Mouse (Mus musculus): ENCODE measurements around the gene Gm3336. TPM values are rescaled to one million over a fixed set of nuclear protein-coding genes. Genes with fewer than 3 reads are reported as not detected.
A peak's percentile ranks its signal among the peaks of the same experiment; 100 is the strongest.

Gm3336 gene
- polyA plus RNA-seq, 1 experiment from 2014 or later, result 32.2 TPM

GRCm38 (mm10) chr8:70748246-70749096 is 30.1 kb downstream of the Gm3336 start:
- Histone ChIP-seq H3K36me3 (ENCODE audit: control insufficient read depth, insufficient read depth, low read length) (no peaks in the 10 kb centered on the region), H3K4me3 (ENCODE audit: low read depth, low read length) (no peak overlapping the region), H3K27me3 (ENCODE audit: control insufficient read depth, insufficient read depth, low read length) (no peaks in the 10 kb centered on the region), H3K9ac (ENCODE audit: low read length) (no peak overlapping the region), H3K4me2 (replicated peaks; ENCODE audit: low read depth) (no peak overlapping the region), H3K9me3 (ENCODE audit: control insufficient read depth, low read length) (no peaks in the 10 kb centered on the region), H3K4me1 (replicated peaks; ENCODE audit: control insufficient read depth, insufficient read depth) (0 out of 2 replicates have a peak, but pooled peaks cover 5% of the 10 kb centered on the region), H3K27ac (replicated peaks) (no peak overlapping the region)
- WGBS, result 85% methylated on average over 23 of the region's 23 CpGs
- ATAC-seq (ENCODE audit: low FRiP score, low TSS enrichment) (no peak), DNase-seq (ENCODE audit: low spot score) (peak; percentile 11)
- no peak for TF ChIP-seq EP300 (optimal IDR thresholded peaks at IDR 0.05)
- no peak for TF ChIP-seq CTCF (IDR thresholded peaks at IDR 0.05; ENCODE audit: low read depth)

- DNase-seq (ENCODE audit: low spot score) (peak; percentile 12), ATAC-seq (ENCODE audit: low FRiP score, low TSS enrichment) (no peak)
- Histone ChIP-seq H3K36me3 (ENCODE audit: control insufficient read depth, insufficient read depth, low read length) (no peaks in the 10 kb centered on the region), H3K27ac (replicated peaks) (no peak overlapping the region), H3K9ac (ENCODE audit: low read length) (no peak overlapping the region), H3K4me3 (ENCODE audit: low read depth, low read length) (no peak overlapping the region), H3K27me3 (ENCODE audit: control insufficient read depth, insufficient read depth, low read length) (no peaks in the 10 kb centered on the region), H3K4me1 (replicated peaks; ENCODE audit: control insufficient read depth, insufficient read depth) (0 out of 2 replicates have a peak, but pooled peaks cover 2% of the 10 kb centered on the region), H3K9me3 (ENCODE audit: control insufficient read depth, low read length) (no peaks in the 10 kb centered on the region), H3K4me2 (replicated peaks; ENCODE audit: low read depth) (no peak overlapping the region)
- WGBS, result 77% methylated on average over 19 of the region's 19 CpGs
- TF ChIP-seq EP300 (optimal IDR thresholded peaks at IDR 0.05) (no peak), CTCF (IDR thresholded peaks at IDR 0.05; ENCODE audit: low read depth) (no peak)
These were observed 30.8 kb downstream of the Gm3336 start for GRCm38 (mm10) chr8:70749097-70749674.

- TF ChIP-seq EP300 (optimal IDR thresholded peaks at IDR 0.05) (no peak), CTCF (IDR thresholded peaks at IDR 0.05; ENCODE audit: low read depth) (no peak)
These were observed 31.9 kb downstream of the Gm3336 start for GRCm38 (mm10) chr8:70750128-70750680.

GRCm38 (mm10) chr8:70752000-70752764 is 33.8 kb downstream of the Gm3336 start:
- H3K4me2 ChIP-seq (replicated peaks; ENCODE audit: low read depth), result no peak overlapping the region

More at GRCm38 (mm10) chr8:70750128-70750680, 31.9 kb downstream of the Gm3336 start:
- Histone ChIP-seq H3K9me3 (ENCODE audit: control insufficient read depth, low read length) (no peaks in the 10 kb centered on the region), H3K4me3 (ENCODE audit: low read depth, low read length) (no peak overlapping the region), H3K27me3 (ENCODE audit: control insufficient read depth, insufficient read depth, low read length) (no peaks in the 10 kb centered on the region), H3K4me1 (replicated peaks; ENCODE audit: control insufficient read depth, insufficient read depth) (peaks cover 2% of the 10 kb centered on the region; the same call in 1 of the 2 replicates), H3K4me2 (replicated peaks; ENCODE audit: low read depth) (no peak overlapping the region), H3K9ac (ENCODE audit: low read length) (no peak overlapping the region), H3K27ac (replicated peaks) (no peak overlapping the region), H3K36me3 (ENCODE audit: control insufficient read depth, insufficient read depth, low read length) (no peaks in the 10 kb centered on the region)
- peak; percentile 11 for DNase-seq (ENCODE audit: low spot score)
- ATAC-seq (ENCODE audit: low FRiP score, low TSS enrichment), result no peak
- 78% methylated on average over 13 of the region's 13 CpGs for WGBS

GRCm38 (mm10) chr8:70753151-70753550 is 34.8 kb downstream of the Gm3336 start:
- H3K4me1 ChIP-seq (replicated peaks; ENCODE audit: control insufficient read depth, insufficient read depth), result peaks cover 2% of the 10 kb centered on the region; the same call in 1 of the 2 replicates
- H3K4me2 ChIP-seq (replicated peaks; ENCODE audit: low read depth), result peak overlapping the region; percentile 37
- TF ChIP-seq CTCF (IDR thresholded peaks at IDR 0.05; ENCODE audit: low read depth) (no peak; the same call in 1 of the 2 replicates), EP300 (optimal IDR thresholded peaks at IDR 0.05) (no peak)
- H3K36me3 ChIP-seq (ENCODE audit: control insufficient read depth, insufficient read depth, low read length), result no peaks in the 10 kb centered on the region; the same call in 1 of the 2 replicates
- H3K9ac ChIP-seq (ENCODE audit: low read length), result peak overlapping the region; percentile 41
- WGBS, result 18% methylated on average over 21 of the region's 21 CpGs
- DNase-seq (ENCODE audit: low spot score) (peak; percentile 79), ATAC-seq (ENCODE audit: low FRiP score, low TSS enrichment) (no peak)
- no peak overlapping the region; the same call in 1 of the 2 replicates for H3K4me3 ChIP-seq (ENCODE audit: low read depth, low read length)
- no peaks in the 10 kb centered on the region for H3K9me3 ChIP-seq (ENCODE audit: control insufficient read depth, low read length)
- H3K27ac ChIP-seq (replicated peaks), result peak overlapping the region; percentile 91
- no peaks in the 10 kb centered on the region for H3K27me3 ChIP-seq (ENCODE audit: control insufficient read depth, insufficient read depth, low read length)

More at GRCm38 (mm10) chr8:70752000-70752764, 33.8 kb downstream of the Gm3336 start:
- no peak for TF ChIP-seq EP300 (optimal IDR thresholded peaks at IDR 0.05)
- peak; percentile 82 for TF ChIP-seq CTCF (IDR thresholded peaks at IDR 0.05; ENCODE audit: low read depth)
- Histone ChIP-seq H3K27me3 (ENCODE audit: control insufficient read depth, insufficient read depth, low read length) (no peaks in the 10 kb centered on the region), H3K4me3 (ENCODE audit: low read depth, low read length) (no peak overlapping the region; the same call in 1 of the 2 replicates), H3K9me3 (ENCODE audit: control insufficient read depth, low read length) (no peaks in the 10 kb centered on the region), H3K27ac (replicated peaks) (peak overlapping the region; percentile 91), H3K36me3 (ENCODE audit: control insufficient read depth, insufficient read depth, low read length) (no peaks in the 10 kb centered on the region; the same call in 1 of the 2 replicates), H3K9ac (ENCODE audit: low read length) (peak overlapping the region; percentile 41; the same call in 1 of the 2 replicates), H3K4me1 (replicated peaks; ENCODE audit: control insufficient read depth, insufficient read depth) (peaks cover 2% of the 10 kb centered on the region; the same call in 1 of the 2 replicates)
- WGBS, result 21% methylated on average over 11 of the region's 11 CpGs
- DNase-seq (ENCODE audit: low spot score), result peak; percentile 81
- ATAC-seq (ENCODE audit: low FRiP score, low TSS enrichment), result peak; percentile 35
